Mouse (Mus musculus): ENCODE data around the gene Samt1.
"Not testable (repeated sequence)": the region's sequence is repeated elsewhere in the genome, so short reads cannot be mapped to it uniquely, and the experiment has no call there.

The Samt1 gene

GRCm38 (mm10) chrX:154012540-154012939, at the start of gene Samt1:
Samt1 (minus strand) TSS chrX:154012640.
- in situ Hi-C loops (cut with MboI), result not testable (repeated sequence)

DNA sequence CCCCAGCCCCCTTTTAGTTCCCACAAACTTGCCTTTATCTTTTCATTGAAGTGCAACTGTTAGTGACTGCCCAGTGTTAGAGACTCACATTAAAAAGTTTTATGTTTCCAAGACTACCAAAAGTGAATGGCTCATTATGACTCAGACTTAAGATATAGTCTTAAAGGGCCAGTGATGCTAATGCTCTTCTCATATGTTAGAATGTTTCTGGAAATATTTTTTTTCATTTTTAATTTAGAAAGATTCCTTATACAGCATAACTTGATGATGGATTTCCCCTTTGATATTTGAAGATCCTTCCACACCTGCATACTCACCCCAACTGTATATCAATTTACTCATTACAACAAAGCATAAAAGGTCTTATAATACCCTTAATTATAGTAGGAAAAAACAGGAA, 42.5 kb upstream of the Samt1 start, which contains the start of gene Gm10057:
Gene Gm10057 (minus strand): TSS at position 101 of the 400 bp plus-strand sequence.
- in situ Hi-C loops (cut with MboI), result not testable (repeated sequence)

DNA sequence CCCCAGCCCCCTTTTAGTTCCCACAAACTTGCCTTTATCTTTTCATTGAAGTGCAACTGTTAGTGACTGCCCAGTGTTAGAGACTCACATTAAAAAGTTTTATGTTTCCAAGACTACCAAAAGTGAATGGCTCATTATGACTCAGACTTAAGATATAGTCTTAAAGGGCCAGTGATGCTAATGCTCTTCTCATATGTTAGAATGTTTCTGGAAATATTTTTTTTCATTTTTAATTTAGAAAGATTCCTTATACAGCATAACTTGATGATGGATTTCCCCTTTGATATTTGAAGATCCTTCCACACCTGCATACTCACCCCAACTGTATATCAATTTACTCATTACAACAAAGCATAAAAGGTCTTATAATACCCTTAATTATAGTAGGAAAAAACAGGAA, 21.3 kb upstream of the Samt1 start, which contains the start of gene 4921511M17Rik:
Gene 4921511M17Rik (minus strand): TSS at position 101 of the 400 bp plus-strand sequence.
- in situ Hi-C loops (cut with MboI), result not testable (repeated sequence)

DNA sequence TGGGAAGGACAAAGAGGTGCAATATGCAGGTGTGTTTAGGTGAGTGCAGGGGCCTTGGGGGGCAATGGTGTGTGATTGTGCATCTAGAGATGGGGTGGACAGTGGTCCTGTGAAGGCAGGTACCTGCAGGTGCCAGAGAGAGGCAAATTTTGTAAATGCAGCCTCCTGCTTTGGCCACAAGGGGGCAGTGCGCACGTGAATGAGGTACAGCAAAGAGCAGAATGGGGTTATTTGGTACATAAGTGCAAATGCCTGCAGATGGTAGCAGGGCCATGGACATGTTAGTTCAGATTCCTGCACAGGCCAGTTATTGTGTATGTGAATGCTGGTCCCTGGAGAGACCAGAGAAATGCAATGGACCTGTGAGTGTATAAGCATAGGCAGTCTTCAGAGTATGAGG, 35.5 kb downstream of the Samt1 start:
- in situ Hi-C loops (cut with MboI), result not testable (repeated sequence)

DNA sequence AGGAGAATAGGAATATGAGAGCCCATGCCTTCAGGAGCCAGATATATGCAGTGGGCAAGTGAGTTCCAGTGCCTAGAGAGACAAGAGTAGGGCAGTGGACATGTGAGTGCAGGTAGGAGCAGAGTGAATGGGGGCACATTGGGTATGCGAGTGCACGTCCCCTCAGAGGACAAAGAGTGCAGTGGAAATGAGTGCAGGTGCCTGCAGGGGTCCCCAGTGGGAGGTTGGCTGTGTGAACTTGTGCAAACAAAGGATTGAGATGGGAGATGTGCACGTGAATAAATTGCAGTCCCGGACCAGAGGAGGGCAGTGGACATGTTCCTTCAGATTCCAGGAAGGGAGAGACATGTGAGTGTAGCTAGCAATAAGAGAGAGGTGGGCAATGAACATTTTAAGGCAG, 36.0 kb downstream of the Samt1 start:
- in situ Hi-C loops (cut with MboI), result not testable (repeated sequence)

GRCm38 (mm10) chrX:153974450-153974849, 38.0 kb downstream of the Samt1 start:
- in situ Hi-C loops (cut with MboI), result no loop called here

DNA sequence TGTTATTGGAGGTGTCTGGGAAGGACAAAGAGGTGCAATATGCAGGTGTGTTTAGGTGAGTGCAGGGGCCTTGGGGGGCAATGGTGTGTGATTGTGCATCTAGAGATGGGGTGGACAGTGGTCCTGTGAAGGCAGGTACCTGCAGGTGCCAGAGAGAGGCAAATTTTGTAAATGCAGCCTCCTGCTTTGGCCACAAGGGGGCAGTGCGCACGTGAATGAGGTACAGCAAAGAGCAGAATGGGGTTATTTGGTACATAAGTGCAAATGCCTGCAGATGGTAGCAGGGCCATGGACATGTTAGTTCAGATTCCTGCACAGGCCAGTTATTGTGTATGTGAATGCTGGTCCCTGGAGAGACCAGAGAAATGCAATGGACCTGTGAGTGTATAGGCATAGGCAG, 59.6 kb downstream of the Samt1 start:
- in situ Hi-C loops (cut with MboI), result not testable (repeated sequence)
